Mouse (Mus musculus) urinary bladder, postnatal 36 days (tissue): ENCODE measurements at regions not wholly inside any gene's neighbourhood (a gene's known extent, or its start where the extent isn't known, plus 50 kb on each side); places are given as distances from the start of the nearest gene placed in this dataset.

ENCODE experiments used
- DNase-seq, 2 experiments: peaks; one replicate each; pipeline ENCODE4 v3.0.0; 2022; ENCODE audit warnings: low spot score in 2 of 2, mixed read lengths in 1 of 2

- no peak for DNase-seq
These were observed 57.7 kb upstream of the Sez6l start for GRCm38 (mm10) chr5:112634701-112635100.

DNA sequence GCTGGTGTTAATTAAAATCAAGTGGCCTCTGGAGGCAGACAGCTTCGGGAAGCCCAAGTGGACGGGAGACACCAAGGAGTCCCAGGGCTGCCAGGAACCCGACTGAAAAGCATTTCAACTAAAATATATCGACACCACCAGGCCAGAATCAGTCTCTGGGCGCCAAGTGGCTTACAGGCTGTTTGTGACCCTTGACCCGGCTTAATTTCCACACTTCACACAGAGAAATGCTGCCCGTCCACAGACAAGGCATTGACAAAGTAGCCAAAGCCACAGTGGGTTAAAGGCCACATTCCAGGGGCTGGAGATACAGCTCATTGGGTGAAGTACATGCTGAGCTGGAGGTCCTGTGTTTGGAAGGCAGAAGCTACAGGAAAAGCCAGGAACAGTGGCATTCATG, 54.8 kb upstream of the Sez6l start:
- peak in 1 of 2 experiments; percentile 49 for DNase-seq

GRCm38 (mm10) chr5:112629656-112630055, 52.7 kb upstream of the Sez6l start:
- DNase-seq, result no peak

DNA sequence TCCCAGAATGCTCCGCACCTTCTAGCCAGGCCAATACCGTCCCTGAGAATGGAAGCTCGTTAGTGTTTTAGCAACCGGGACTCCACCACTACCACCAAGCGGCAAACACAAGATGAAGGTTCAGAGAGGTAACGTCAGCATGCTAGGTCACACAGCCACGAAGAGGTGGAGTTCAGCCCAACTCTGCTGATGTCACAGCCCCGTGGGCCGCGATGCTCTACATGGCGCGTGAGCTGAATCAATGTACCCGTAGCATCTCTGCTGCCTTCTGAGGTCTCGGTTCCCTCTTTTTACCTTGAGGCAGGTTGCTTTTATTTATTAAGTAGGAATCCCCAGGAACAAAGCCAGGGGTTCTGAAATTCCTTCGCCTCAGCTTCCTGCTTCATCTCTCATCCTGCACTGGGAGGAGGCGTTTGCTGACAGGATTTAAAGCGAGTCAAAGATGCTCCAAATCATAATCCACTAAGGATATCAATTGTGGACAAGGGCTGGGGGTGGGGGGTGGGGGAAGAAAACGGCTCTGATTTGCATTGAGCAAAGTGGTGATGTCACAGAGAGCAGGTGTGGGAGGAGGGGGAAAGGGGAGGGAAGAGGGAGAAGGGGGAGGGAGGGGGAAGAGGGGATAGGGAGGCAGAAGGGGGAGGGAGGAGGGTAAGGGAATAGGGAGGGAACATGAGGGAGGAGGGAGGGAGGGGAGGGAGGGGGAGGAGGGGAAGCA, 51.2 kb upstream of the Sez6l start:
- DNase-seq, result no peak

GRCm38 (mm10) chr5:112627305-112627704, 50.3 kb upstream of the Sez6l start:
- no peak for DNase-seq
